Mouse (Mus musculus): ENCODE data around the gene Zfp865. TPM values are rescaled to one million over a fixed set of nuclear protein-coding genes. Genes with fewer than 3 reads are reported as not detected.
"Not testable (repeated sequence)": the region's sequence is repeated elsewhere in the genome, so short reads cannot be mapped to it uniquely, and the experiment has no call there.

The Zfp865 gene
- polyA plus RNA-seq, 1 experiment = 18.1 TPM

DNA sequence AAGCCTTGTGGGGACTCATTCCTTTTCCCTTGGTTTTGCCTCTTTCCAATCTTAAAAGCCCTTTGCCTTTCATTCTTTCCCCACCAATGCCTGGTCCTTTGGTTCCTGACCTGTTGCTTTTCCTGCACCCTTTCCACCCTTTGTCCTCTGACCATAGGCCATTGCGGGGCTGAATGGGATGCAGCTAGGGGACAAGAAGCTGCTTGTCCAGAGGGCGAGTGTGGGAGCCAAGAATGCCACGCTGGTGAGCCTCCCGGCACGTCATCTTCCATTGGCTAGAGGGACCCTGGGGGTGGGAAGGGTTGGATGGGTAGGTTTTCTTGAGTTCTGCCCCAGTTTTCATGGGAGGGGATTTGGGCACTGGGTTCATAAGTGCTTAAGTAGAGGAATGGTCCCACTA, 54.8 kb downstream of the Zfp865 start:
- Histone ChIP-seq H3K79me2 (ENCODE audit: control insufficient read depth, insufficient read depth) (peaks cover 44% of the 10 kb centered on the region), H3K27me3 (ENCODE audit: control insufficient read depth, insufficient read depth, insufficient read length) (no peaks in the 10 kb centered on the region), H3K4me3 (no peak overlapping the region), H3K36me3 (ENCODE audit: control insufficient read depth, insufficient read depth) (peaks cover 56% of the 10 kb centered on the region), H3ac (ENCODE audit: control insufficient read depth, insufficient read length) (no peak overlapping the region), H3K4me2 (ENCODE audit: low read depth) (no peak overlapping the region)
- TF ChIP-seq SRF (IDR thresholded peaks at IDR 0.05; ENCODE audit: control insufficient read depth, insufficient read length, low read depth) (no peak), REST (IDR thresholded peaks at IDR 0.05; ENCODE audit: insufficient read depth, insufficient read length) (no peak), TCF3 (IDR thresholded peaks at IDR 0.05; ENCODE audit: insufficient read length, low read depth) (no peak), MYOD1 (IDR thresholded peaks at IDR 0.05; ENCODE audit: control insufficient read depth in 1 of 3, insufficient read length in 2 of 3, low read depth in 2 of 3) (no peak), POLR2AphosphoS2 (IDR thresholded peaks at IDR 0.05; ENCODE audit: insufficient read length, low read depth) (no peak), E2F4 (IDR thresholded peaks at IDR 0.05; ENCODE audit: insufficient read depth) (no peak), MYOG (IDR thresholded peaks at IDR 0.05; ENCODE audit: control insufficient read depth in 1 of 3, insufficient read depth in 1 of 3, insufficient read length in 2 of 3, low read depth in 2 of 3) (no peak), CEBPB (IDR thresholded peaks at IDR 0.05; ENCODE audit: insufficient read depth, poor library complexity, severe bottlenecking) (no peak), TCF12 (IDR thresholded peaks at IDR 0.05; ENCODE audit: insufficient read depth, poor library complexity, severe bottlenecking) (no peak), USF1 (IDR thresholded peaks at IDR 0.05; ENCODE audit: low read depth) (no peak)

GRCm38 (mm10) chr7:5076931-5077330, 56.8 kb downstream of the Zfp865 start:
- TF ChIP-seq USF1 (IDR thresholded peaks at IDR 0.05; ENCODE audit: low read depth) = no peak
- no peak for TF ChIP-seq MYOG (IDR thresholded peaks at IDR 0.05; ENCODE audit: control insufficient read depth in 1 of 3, insufficient read depth in 1 of 3, insufficient read length in 2 of 3, low read depth in 2 of 3)
- no peak for TF ChIP-seq POLR2A (IDR thresholded peaks at IDR 0.05; ENCODE audit: insufficient read length, low read depth)
- TF ChIP-seq TCF3 (IDR thresholded peaks at IDR 0.05; ENCODE audit: insufficient read length, low read depth) = no peak
- TF ChIP-seq REST (IDR thresholded peaks at IDR 0.05; ENCODE audit: insufficient read depth, insufficient read length) = no peak
- Histone ChIP-seq H3ac (ENCODE audit: control insufficient read depth, insufficient read length) (no peak overlapping the region), H3K4me2 (ENCODE audit: low read depth) (no peak overlapping the region), H3K36me3 (ENCODE audit: control insufficient read depth, insufficient read depth) (peaks cover 49% of the 10 kb centered on the region), H3K27me3 (ENCODE audit: control insufficient read depth, insufficient read depth, insufficient read length) (no peaks in the 10 kb centered on the region), H3K79me2 (ENCODE audit: control insufficient read depth, insufficient read depth) (peaks cover 41% of the 10 kb centered on the region), H3K4me3 (no peak overlapping the region)

DNA sequence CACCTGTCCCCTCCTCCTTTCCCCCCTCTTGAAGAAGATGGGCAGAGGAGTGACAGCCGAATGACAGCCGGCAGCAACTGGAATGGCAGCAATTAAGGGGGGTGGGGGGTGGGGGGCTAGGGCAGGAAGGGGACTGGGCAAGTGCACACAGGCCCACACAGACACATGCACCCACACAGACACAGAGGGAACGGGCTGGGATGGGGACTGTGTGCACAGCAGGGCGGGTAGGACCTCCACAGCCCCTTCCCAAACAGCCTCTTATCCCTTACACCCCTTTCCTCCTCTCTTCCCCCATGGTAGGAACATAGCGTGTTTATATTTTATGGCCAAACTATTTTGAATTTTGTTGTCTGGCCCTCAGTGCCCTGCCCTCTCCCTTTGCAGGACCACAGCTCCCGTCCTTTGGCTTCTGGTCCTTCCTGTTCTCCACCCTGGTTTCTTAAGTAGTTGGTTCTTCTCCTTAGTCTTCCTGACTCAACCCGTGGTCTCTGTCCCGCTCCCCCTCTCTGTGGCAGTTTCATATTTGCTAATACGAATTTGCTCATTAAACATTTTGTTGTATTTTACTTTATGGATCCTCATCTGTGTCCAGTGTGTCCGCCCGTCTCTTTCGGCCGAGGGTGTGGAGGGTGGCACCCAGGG, 59.3 kb downstream of the Zfp865 start:
- H3K27me3 ChIP-seq (ENCODE audit: control insufficient read depth, insufficient read depth, insufficient read length) = not testable (repeated sequence)
- peaks cover 46% of the 10 kb centered on the region for H3K79me2 ChIP-seq (ENCODE audit: control insufficient read depth, insufficient read depth)
- H3K4me3 ChIP-seq = peak overlapping the region; percentile 48
- peak overlapping the region; percentile 74 for H3ac ChIP-seq (ENCODE audit: control insufficient read depth, insufficient read length)
- peak overlapping the region; percentile 60 for H3K4me2 ChIP-seq (ENCODE audit: low read depth)
- H3K36me3 ChIP-seq (ENCODE audit: control insufficient read depth, insufficient read depth) = peaks cover 38% of the 10 kb centered on the region

- H3K27me3 ChIP-seq (ENCODE audit: control insufficient read depth, insufficient read depth, insufficient read length) = no peaks in the 10 kb centered on the region
- H3K4me3 ChIP-seq = peak within 1 kb of the TSS; percentile 48
- H3K4me2 ChIP-seq (ENCODE audit: low read depth) = peak within 1 kb of the TSS; percentile 77
- TF ChIP-seq USF1 (IDR thresholded peaks at IDR 0.05; ENCODE audit: low read depth) (peak; percentile 11), MYOD1 (IDR thresholded peaks at IDR 0.05; ENCODE audit: control insufficient read depth in 1 of 3, insufficient read length in 2 of 3, low read depth in 2 of 3) (peak in 1 of 3 experiments; percentile 8), MYOG (IDR thresholded peaks at IDR 0.05; ENCODE audit: control insufficient read depth in 1 of 3, insufficient read depth in 1 of 3, insufficient read length in 2 of 3, low read depth in 2 of 3) (no peak), POLR2A (IDR thresholded peaks at IDR 0.05; ENCODE audit: insufficient read length, low read depth) (peak; percentile 68), POLR2AphosphoS2 (IDR thresholded peaks at IDR 0.05; ENCODE audit: insufficient read length, low read depth) (peak; percentile 100)
- peaks cover 53% of the 10 kb centered on the region for H3K79me2 ChIP-seq (ENCODE audit: control insufficient read depth, insufficient read depth)
- H3ac ChIP-seq (ENCODE audit: control insufficient read depth, insufficient read length) = peak within 1 kb of the TSS; percentile 74
- peaks cover 36% of the 10 kb centered on the region for H3K36me3 ChIP-seq (ENCODE audit: control insufficient read depth, insufficient read depth)
These were observed 60.0 kb downstream of the Zfp865 start, which contains the start of gene Epn1 for GRCm38 (mm10) chr7:5080010-5080751. Gene Epn1, plus strand, starts transcription at chr7:5080235.

GRCm38 (mm10) chr7:5080815-5081214, 60.6 kb downstream of the Zfp865 start:
- peaks cover 59% of the 10 kb centered on the region for H3K79me2 ChIP-seq (ENCODE audit: control insufficient read depth, insufficient read depth)
- peaks cover 36% of the 10 kb centered on the region for H3K36me3 ChIP-seq (ENCODE audit: control insufficient read depth, insufficient read depth)
- no peaks in the 10 kb centered on the region for H3K27me3 ChIP-seq (ENCODE audit: control insufficient read depth, insufficient read depth, insufficient read length)
- TF ChIP-seq MYOD1 (IDR thresholded peaks at IDR 0.05; ENCODE audit: control insufficient read depth in 1 of 3, insufficient read length in 2 of 3, low read depth in 2 of 3) (no peak), USF1 (IDR thresholded peaks at IDR 0.05; ENCODE audit: low read depth) (no peak), TCF12 (IDR thresholded peaks at IDR 0.05; ENCODE audit: insufficient read depth, poor library complexity, severe bottlenecking) (no peak), CEBPB (IDR thresholded peaks at IDR 0.05; ENCODE audit: insufficient read depth, poor library complexity, severe bottlenecking) (no peak), SRF (IDR thresholded peaks at IDR 0.05; ENCODE audit: control insufficient read depth, insufficient read length, low read depth) (no peak), POLR2AphosphoS2 (IDR thresholded peaks at IDR 0.05; ENCODE audit: insufficient read length, low read depth) (no peak), MYOG (IDR thresholded peaks at IDR 0.05; ENCODE audit: control insufficient read depth in 1 of 3, insufficient read depth in 1 of 3, insufficient read length in 2 of 3, low read depth in 2 of 3) (no peak), E2F4 (IDR thresholded peaks at IDR 0.05; ENCODE audit: insufficient read depth) (no peak), REST (IDR thresholded peaks at IDR 0.05; ENCODE audit: insufficient read depth, insufficient read length) (no peak), MAX (IDR thresholded peaks at IDR 0.05; ENCODE audit: low read depth) (no peak), POLR2A (IDR thresholded peaks at IDR 0.05; ENCODE audit: insufficient read length, low read depth) (no peak), TCF3 (IDR thresholded peaks at IDR 0.05; ENCODE audit: insufficient read length, low read depth) (no peak)
- H3K4me3 ChIP-seq = peak overlapping the region; percentile 48
- peak overlapping the region; percentile 74 for H3ac ChIP-seq (ENCODE audit: control insufficient read depth, insufficient read length)
- H3K4me2 ChIP-seq (ENCODE audit: low read depth) = peak overlapping the region; percentile 77

All from myocyte (in vitro differentiated cells).